27 mouse cellular contexts compared by ENCODE assay signal in the genomic region with DNA sequence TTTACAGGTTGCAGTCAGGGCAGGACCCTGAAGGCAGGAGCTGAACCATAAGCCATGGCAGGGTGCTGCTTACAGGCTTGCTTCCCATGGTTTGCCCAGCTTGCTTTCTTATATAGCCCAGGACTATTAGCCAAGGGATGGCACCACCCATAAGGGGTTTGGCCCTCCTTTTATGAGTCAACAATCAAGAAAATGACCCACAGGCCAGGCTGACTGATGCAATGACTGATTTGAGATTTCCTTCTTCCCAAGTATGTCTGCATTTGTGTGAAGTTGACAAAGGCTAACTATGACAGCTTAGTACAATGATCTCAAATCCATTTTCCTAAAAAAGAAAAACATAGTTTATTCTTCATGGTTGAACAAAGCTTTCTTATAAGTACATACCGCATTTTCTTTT.
"Had no signal": no experiment of that assay in that cellular context is flagged by ENCODE, and none has a peak within 500 bp of the region (broad histone marks: within the 10 kb centered on the region; RNA-seq: fewer than 3 reads in every experiment).

No protein-coding gene starts in this region.

- H3K27me3 ChIP-seq: heart, embryonic 12.5 days; liver, embryonic 12.5 days had no signal

- H3K9ac ChIP-seq: heart, embryonic 12.5 days; hindbrain, embryonic 13.5 days; hindbrain, embryonic 15.5 days; kidney, embryonic 15.5 days; limb, embryonic 13.5 days; limb, embryonic 15.5 days; liver, embryonic 12.5 days; liver, embryonic 14.5 days had no signal

- DNase-seq: gastrocnemius, adult 2 months; gastrocnemius, postnatal 10 days; gastrocnemius, postnatal 25 days; heart, adult 11 months; heart, adult 2 months; heart, postnatal 14 days; heart, postnatal 36 days; kidney, adult 11 months; kidney, adult 2 months; kidney, adult 9 months; kidney, postnatal 14 days; kidney, postnatal 36 days; layer of hippocampus, adult 9-11 months; layer of hippocampus, postnatal 36 days; left cerebral cortex, postnatal 4 days had no signal

- H3K36me3 ChIP-seq: heart, embryonic 10.5 days; heart, embryonic 12.5 days; hindbrain, embryonic 13.5 days; hindbrain, embryonic 15.5 days; kidney, embryonic 15.5 days; limb, embryonic 13.5 days; limb, embryonic 15.5 days; liver, embryonic 12.5 days had no signal

- ATAC-seq: hindbrain, postnatal 0 days; intestine, embryonic 16.5 days; liver, embryonic 12.5 days had no signal

- H3K27ac ChIP-seq: gastrocnemius, adult 2 months; heart, adult 2 months; heart, embryonic 10.5 days; hindbrain, embryonic 13.5 days; hindbrain, embryonic 15.5 days; hindbrain, postnatal 0 days; kidney, embryonic 15.5 days; kidney, postnatal 0 days; limb, embryonic 13.5 days; limb, embryonic 15.5 days; liver, embryonic 12.5 days; liver, embryonic 14.5 days had no signal

- H3K4me1 ChIP-seq: heart, embryonic 10.5 days; hindbrain, embryonic 13.5 days; hindbrain, embryonic 15.5 days; kidney, embryonic 15.5 days; limb, embryonic 13.5 days; limb, embryonic 15.5 days had no signal

- H3K9me3 ChIP-seq: heart, embryonic 10.5 days; heart, embryonic 12.5 days; hindbrain, embryonic 13.5 days; hindbrain, embryonic 15.5 days; kidney, embryonic 15.5 days; limb, embryonic 13.5 days; limb, embryonic 15.5 days; liver, embryonic 12.5 days had no signal

- H3K4me3 ChIP-seq: gastrocnemius, adult 2 months; heart, adult 2 months; heart, embryonic 10.5 days; heart, embryonic 12.5 days; hindbrain, embryonic 13.5 days; hindbrain, embryonic 15.5 days; kidney, embryonic 15.5 days; limb, embryonic 13.5 days; limb, embryonic 15.5 days; liver, embryonic 12.5 days had no signal
